Mouse (Mus musculus): ENCODE results near the gene Evi2a. TPM values are rescaled to one million over a fixed set of nuclear protein-coding genes. Genes with fewer than 3 reads are reported as not detected.

Evi2a gene
- polyA plus RNA-seq, 1 experiment from 2014 or later = 3.1 TPM

- H3K4me3 ChIP-seq = no peak overlapping the region
- H3K36me3 ChIP-seq = peaks cover 63% of the 10 kb centered on the region
- no peaks in the 10 kb centered on the region for H3K9me3 ChIP-seq
- 82% methylated on average over 7 of the region's 7 CpGs for WGBS
- H3K27me3 ChIP-seq (ENCODE audit: insufficient read depth, poor library complexity, severe bottlenecking) = no peaks in the 10 kb centered on the region
- no peak for DNase-seq (ENCODE audit: low spot score)
- no peak overlapping the region for H3K27ac ChIP-seq
- H3K4me1 ChIP-seq (replicated peaks) = no peaks in the 10 kb centered on the region
These were observed 46.4 kb downstream of the Evi2a start for GRCm38 (mm10) chr11:79483876-79484528.

- Histone ChIP-seq H3K4me1 (replicated peaks) (no peaks in the 10 kb centered on the region), H3K27me3 (ENCODE audit: insufficient read depth, poor library complexity, severe bottlenecking) (no peaks in the 10 kb centered on the region), H3K4me3 (no peak overlapping the region), H3K36me3 (peaks cover 68% of the 10 kb centered on the region), H3K9me3 (no peaks in the 10 kb centered on the region), H3K27ac (no peak overlapping the region)
- DNase-seq (ENCODE audit: low spot score) = no peak
- WGBS = 95% methylated on average over 6 of the region's 6 CpGs
These were observed 47.0 kb downstream of the Evi2a start for GRCm38 (mm10) chr11:79483392-79483791.

Other genes with a start within 250 kb of the Evi2a start
- not detected in 2 replicates for gene Gm9964, start 233.7 kb downstream of the Evi2a start, polyA plus RNA-seq (2016; fragmentation: Nextera tagmentation; extraction: Ambion mirVana)
- gene Nf1, start 190.9 kb downstream of the Evi2a start, polyA plus RNA-seq (2016; fragmentation: Nextera tagmentation; extraction: Ambion mirVana) = 5.5 and 5.9 TPM in 2 replicates
- 0.19 and 0.29 TPM in 2 replicates for gene Omg, start 26.5 kb downstream of the Evi2a start, polyA plus RNA-seq (2016; fragmentation: Nextera tagmentation; extraction: Ambion mirVana)
- gene Evi2b, start 6.8 kb downstream of the Evi2a start, polyA plus RNA-seq (2016; fragmentation: Nextera tagmentation; extraction: Ambion mirVana) = 0.35 and 0.66 TPM in 2 replicates
- 0.95 and 1.1 TPM in 2 replicates for gene Evi2, start within 50 bp of the Evi2a start, polyA plus RNA-seq (2016; fragmentation: Nextera tagmentation; extraction: Ambion mirVana)
- gene Rab11fip4, start 60.6 kb upstream of the Evi2a start, polyA plus RNA-seq (2016; fragmentation: Nextera tagmentation; extraction: Ambion mirVana) = 15.0 and 15.6 TPM in 2 replicates